Mouse (Mus musculus): ENCODE results near the gene Specc1l.
"Not testable (repeated sequence)": the region's sequence is repeated elsewhere in the genome, so short reads cannot be mapped to it uniquely, and the experiment has no call there.

Gene Specc1l

GRCm38 (mm10) chr10:75344563-75344962 is 132.7 kb downstream of the Specc1l start:
- in situ Hi-C loops (cut with MboI, MseI): not testable (repeated sequence)

- in situ Hi-C loops (cut with MboI, MseI): no loop called here
These were observed 133.4 kb downstream of the Specc1l start for GRCm38 (mm10) chr10:75345265-75345664.

- in situ Hi-C loops (cut with MboI, MseI): no loop called here
These were observed 138.7 kb downstream of the Specc1l start for GRCm38 (mm10) chr10:75350564-75350963.

GRCm38 (mm10) chr10:75352541-75352940 is 140.7 kb downstream of the Specc1l start:
- in situ Hi-C loops (cut with MboI, MseI): no loop called here

- in situ Hi-C loops (cut with MboI, MseI): not testable (repeated sequence)
These were observed 142.0 kb downstream of the Specc1l start for GRCm38 (mm10) chr10:75353838-75354241.

- in situ Hi-C loops (cut with MboI, MseI): no loop called here
These were observed 143.5 kb downstream of the Specc1l start for GRCm38 (mm10) chr10:75355341-75355740.
